Mouse (Mus musculus): ENCODE measurements at regions not wholly inside any gene's neighbourhood (a gene's known extent, or its start where the extent isn't known, plus 50 kb on each side); places are given as distances from the start of the nearest gene placed in this dataset.

GRCm38 (mm10) chr9:50118578-50118977, 226.2 kb downstream of the Rpl10-ps3 start:
- 73% methylated on average over 6 of the region's 6 CpGs for WGBS
- H3K27ac ChIP-seq (ENCODE audit: insufficient read depth, low read depth, low read length) = no peak overlapping the region
- no peaks in the 10 kb centered on the region for H3K4me1 ChIP-seq (ENCODE audit: control insufficient read depth, insufficient read depth, insufficient read length, low read length)
- no peak for TF ChIP-seq CTCF (IDR thresholded peaks at IDR 0.05; ENCODE audit: extremely low read depth, insufficient read length, insufficient replicate concordance, low read depth, low read length)
- no peak for TF ChIP-seq POLR2A (IDR thresholded peaks at IDR 0.05; ENCODE audit: low read depth, low read length)
- H3K4me3 ChIP-seq (ENCODE audit: low read depth, low read length) = no peak overlapping the region
- H3K36me3 ChIP-seq (ENCODE audit: control insufficient read depth, insufficient read depth, low read length) = no peaks in the 10 kb centered on the region
- no peaks in the 10 kb centered on the region for H3K27me3 ChIP-seq (ENCODE audit: control insufficient read depth, insufficient read depth, low read length)

- WGBS = 79% methylated on average over 4 of the region's 4 CpGs
- TF ChIP-seq CTCF (IDR thresholded peaks at IDR 0.05; ENCODE audit: extremely low read depth, insufficient read length, insufficient replicate concordance, low read depth, low read length) (no peak), POLR2A (IDR thresholded peaks at IDR 0.05; ENCODE audit: low read depth, low read length) (no peak)
- Histone ChIP-seq H3K36me3 (ENCODE audit: control insufficient read depth, insufficient read depth, low read length) (no peaks in the 10 kb centered on the region), H3K27ac (ENCODE audit: insufficient read depth, low read depth, low read length) (no peak overlapping the region), H3K4me1 (ENCODE audit: control insufficient read depth, insufficient read depth, insufficient read length, low read length) (no peaks in the 10 kb centered on the region), H3K4me3 (ENCODE audit: low read depth, low read length) (no peak overlapping the region), H3K27me3 (ENCODE audit: control insufficient read depth, insufficient read depth, low read length) (no peaks in the 10 kb centered on the region)
Observed at GRCm38 (mm10) chr9:50106551-50106950, 238.2 kb downstream of the Rpl10-ps3 start.

GRCm38 (mm10) chr9:50102766-50103165, 242.0 kb downstream of the Rpl10-ps3 start:
- TF ChIP-seq CTCF (IDR thresholded peaks at IDR 0.05; ENCODE audit: extremely low read depth, insufficient read length, insufficient replicate concordance, low read depth, low read length) (no peak), POLR2A (IDR thresholded peaks at IDR 0.05; ENCODE audit: low read depth, low read length) (no peak)
- H3K4me3 ChIP-seq (ENCODE audit: low read depth, low read length) = no peak overlapping the region
- H3K36me3 ChIP-seq (ENCODE audit: control insufficient read depth, insufficient read depth, low read length) = no peaks in the 10 kb centered on the region
- H3K4me1 ChIP-seq (ENCODE audit: control insufficient read depth, insufficient read depth, insufficient read length, low read length) = no peaks in the 10 kb centered on the region
- H3K27me3 ChIP-seq (ENCODE audit: control insufficient read depth, insufficient read depth, low read length) = no peaks in the 10 kb centered on the region
- 69% methylated on average over 1 of the region's 1 CpGs for WGBS
- H3K27ac ChIP-seq (ENCODE audit: insufficient read depth, low read depth, low read length) = no peak overlapping the region

- no peaks in the 10 kb centered on the region for H3K27me3 ChIP-seq (ENCODE audit: control insufficient read depth, insufficient read depth, low read length)
- no peak overlapping the region for H3K27ac ChIP-seq (ENCODE audit: insufficient read depth, low read depth, low read length)
- TF ChIP-seq CTCF (IDR thresholded peaks at IDR 0.05; ENCODE audit: extremely low read depth, insufficient read length, insufficient replicate concordance, low read depth, low read length) (no peak), POLR2A (IDR thresholded peaks at IDR 0.05; ENCODE audit: low read depth, low read length) (no peak)
- WGBS = 70% methylated on average over 1 of the region's 1 CpGs
- no peaks in the 10 kb centered on the region for H3K36me3 ChIP-seq (ENCODE audit: control insufficient read depth, insufficient read depth, low read length)
- H3K4me1 ChIP-seq (ENCODE audit: control insufficient read depth, insufficient read depth, insufficient read length, low read length) = no peaks in the 10 kb centered on the region
- no peak overlapping the region for H3K4me3 ChIP-seq (ENCODE audit: low read depth, low read length)
Observed at GRCm38 (mm10) chr9:50101061-50101460, 243.7 kb downstream of the Rpl10-ps3 start.

GRCm38 (mm10) chr9:50090968-50091367, 253.8 kb downstream of the Rpl10-ps3 start:
- 79% methylated on average over 8 of the region's 8 CpGs for WGBS
- TF ChIP-seq POLR2A (IDR thresholded peaks at IDR 0.05; ENCODE audit: low read depth, low read length) (no peak), CTCF (IDR thresholded peaks at IDR 0.05; ENCODE audit: extremely low read depth, insufficient read length, insufficient replicate concordance, low read depth, low read length) (no peak)
- Histone ChIP-seq H3K27me3 (ENCODE audit: control insufficient read depth, insufficient read depth, low read length) (no peaks in the 10 kb centered on the region), H3K4me3 (ENCODE audit: low read depth, low read length) (no peak overlapping the region), H3K36me3 (ENCODE audit: control insufficient read depth, insufficient read depth, low read length) (no peaks in the 10 kb centered on the region), H3K27ac (ENCODE audit: insufficient read depth, low read depth, low read length) (no peak overlapping the region), H3K4me1 (ENCODE audit: control insufficient read depth, insufficient read depth, insufficient read length, low read length) (no peaks in the 10 kb centered on the region)

- Histone ChIP-seq H3K4me3 (ENCODE audit: low read depth, low read length) (no peak overlapping the region), H3K36me3 (ENCODE audit: control insufficient read depth, insufficient read depth, low read length) (no peaks in the 10 kb centered on the region), H3K27me3 (ENCODE audit: control insufficient read depth, insufficient read depth, low read length) (no peaks in the 10 kb centered on the region), H3K4me1 (ENCODE audit: control insufficient read depth, insufficient read depth, insufficient read length, low read length) (no peaks in the 10 kb centered on the region), H3K27ac (ENCODE audit: insufficient read depth, low read depth, low read length) (no peak overlapping the region)
- TF ChIP-seq CTCF (IDR thresholded peaks at IDR 0.05; ENCODE audit: extremely low read depth, insufficient read length, insufficient replicate concordance, low read depth, low read length) = no peak
- TF ChIP-seq POLR2A (IDR thresholded peaks at IDR 0.05; ENCODE audit: low read depth, low read length) = no peak
- 61% methylated on average over 3 of the region's 3 CpGs for WGBS
Observed at GRCm38 (mm10) chr9:50089916-50090315, 254.9 kb downstream of the Rpl10-ps3 start.

GRCm38 (mm10) chr9:50080205-50080604, 264.6 kb downstream of the Rpl10-ps3 start:
- no peak overlapping the region for H3K4me3 ChIP-seq (ENCODE audit: low read depth, low read length)
- no peak for TF ChIP-seq CTCF (IDR thresholded peaks at IDR 0.05; ENCODE audit: extremely low read depth, insufficient read length, insufficient replicate concordance, low read depth, low read length)
- no peaks in the 10 kb centered on the region for H3K4me1 ChIP-seq (ENCODE audit: control insufficient read depth, insufficient read depth, insufficient read length, low read length)
- H3K27me3 ChIP-seq (ENCODE audit: control insufficient read depth, insufficient read depth, low read length) = no peaks in the 10 kb centered on the region
- no peak overlapping the region for H3K27ac ChIP-seq (ENCODE audit: insufficient read depth, low read depth, low read length)
- no peaks in the 10 kb centered on the region for H3K36me3 ChIP-seq (ENCODE audit: control insufficient read depth, insufficient read depth, low read length)
- 77% methylated on average over 3 of the region's 3 CpGs for WGBS

GRCm38 (mm10) chr9:50068576-50068975, 269.9 kb upstream of the Ncam1 start:
- TF ChIP-seq CTCF (IDR thresholded peaks at IDR 0.05; ENCODE audit: extremely low read depth, insufficient read length, insufficient replicate concordance, low read depth, low read length) (no peak), POLR2A (IDR thresholded peaks at IDR 0.05; ENCODE audit: low read depth, low read length) (no peak)
- Histone ChIP-seq H3K4me3 (ENCODE audit: low read depth, low read length) (no peak overlapping the region), H3K27ac (ENCODE audit: insufficient read depth, low read depth, low read length) (no peak overlapping the region), H3K27me3 (ENCODE audit: control insufficient read depth, insufficient read depth, low read length) (no peaks in the 10 kb centered on the region), H3K36me3 (ENCODE audit: control insufficient read depth, insufficient read depth, low read length) (no peaks in the 10 kb centered on the region), H3K4me1 (ENCODE audit: control insufficient read depth, insufficient read depth, insufficient read length, low read length) (no peaks in the 10 kb centered on the region)
- 59% methylated on average over 2 of the region's 2 CpGs for WGBS

All from small intestine, adult 2 months (tissue).